Mouse (Mus musculus) kidney, adult 2 months (tissue): ENCODE data around the gene Cpne9.

ENCODE experiments used
- CTCF ChIP-seq: fragments of 200-500 bp; conservative IDR thresholded peaks from 2 replicates; pipeline ENCODE4 v1.5.1; 2011; ENCODE audit warnings: low read depth, mild to moderate bottlenecking, control low read depth, low read length, moderate library complexity, mixed read lengths; ENCODE audit not compliant: insufficient read depth, insufficient read length
- POLR2A ChIP-seq: fragments of 200-500 bp; IDR thresholded peaks from one replicate; pipeline ENCODE4 v1.6.1; 2011; ENCODE audit warnings: low read depth, low read length, control low read depth

GRCm38 (mm10) chr6:113330547-113330946 is 48.4 kb downstream of the Cpne9 start:
- TF ChIP-seq CTCF (no peak), POLR2A (no peak)
